Mouse (Mus musculus) cerebellum, adult 2 months (tissue): ENCODE measurements around the gene Aff4. TPM values are rescaled to one million over a fixed set of nuclear protein-coding genes. Genes with fewer than 3 reads are reported as not detected.

Experiments used
- DNase-seq, 2 experiments: peaks; one replicate each; pipeline ENCODE4 v3.0.0; 2021
- H3K27ac ChIP-seq: fragments of 200-500 bp; 2 replicates; pipeline ENCODE4 v1.5.1; 2012; ENCODE audit warnings: low read length, control low read depth, inconsistent platforms; ENCODE audit not compliant: insufficient read depth
- H3K27me3 ChIP-seq: fragments of 200-500 bp; 2 replicates; pipeline ENCODE4 v1.6.1; 2012; ENCODE audit warnings: inconsistent platforms, mild to moderate bottlenecking, low read length, moderate library complexity; ENCODE audit not compliant: control insufficient read depth, insufficient read depth
- H3K4me1 ChIP-seq: fragments of 200-500 bp; 2 replicates; pipeline ENCODE4 v1.6.1; 2011; ENCODE audit warnings: low read length; ENCODE audit not compliant: control insufficient read depth, insufficient read depth
- H3K4me3 ChIP-seq: fragments of 200-500 bp; replicated peaks from 2 replicates; pipeline ENCODE3; 2011; ENCODE audit warnings: mild to moderate bottlenecking, low read depth, low read length, control low read depth; ENCODE audit not compliant: insufficient read depth
- CTCF ChIP-seq: fragments of 200-500 bp; IDR thresholded peaks from 2 replicates; pipeline ENCODE4 v1.5.1; 2011; ENCODE audit warnings: low read depth, mild to moderate bottlenecking, control low read depth, low read length, moderate library complexity, borderline replicate concordance; ENCODE audit not compliant: insufficient read depth
- POLR2A ChIP-seq: fragments of 200-500 bp; IDR thresholded peaks from 2 replicates; pipeline ENCODE4 v1.6.1; 2011; ENCODE audit warnings: low read length, control low read depth, borderline replicate concordance; ENCODE audit not compliant: insufficient read depth
- WGBS: fragments of 180-500 bp; shearing (Covaris S2); methylation state at CpG from one replicate; pipeline ENCODE4 v1.1.7; 2018; 5-methylcytosine and 5-hydroxymethylcytosine counted together
- polyA plus RNA-seq: library from polyadenylated mRNA; depleted of rRNA; stranded (reverse); fragments of >200 nt; gene quantifications from 2 replicates; pipeline ENCODE4 v1.2.3, GENCODE M21; 2012

The Aff4 gene
- polyA plus RNA-seq, 1 experiment: 48.2 TPM

DNA sequence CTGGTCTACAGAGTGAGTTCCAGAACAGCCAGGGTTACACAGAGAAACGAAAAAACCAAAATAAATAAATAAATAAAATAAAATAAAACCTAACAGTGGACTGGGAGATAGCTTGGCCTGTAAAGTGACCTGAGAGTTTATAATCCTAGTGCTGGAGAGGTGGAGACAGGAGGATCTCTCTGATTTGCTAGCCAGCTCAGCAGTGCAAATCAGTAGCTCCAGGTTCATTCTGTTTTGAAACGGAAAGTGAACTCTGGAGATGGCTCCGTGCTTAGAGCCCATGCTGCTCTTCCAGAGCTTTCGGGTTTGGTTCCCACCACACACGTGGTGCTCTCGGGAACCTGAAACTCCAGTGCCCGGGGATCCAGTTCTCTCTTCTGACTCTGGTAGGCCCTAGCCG lies 97.4 kb downstream of the Aff4 start:
- no peak for DNase-seq
- Histone ChIP-seq H3K4me3 (no peak overlapping the region), H3K4me1 (peaks cover 20% of the 10 kb centered on the region), H3K27me3 (no peaks in the 10 kb centered on the region), H3K27ac (no peak overlapping the region)
- TF ChIP-seq CTCF (no peak), POLR2A (no peak)
- 80% methylated on average over 8 of the region's 8 CpGs for WGBS

- TF ChIP-seq CTCF (no peak), POLR2A (no peak)
- peaks cover 21% of the 10 kb centered on the region for H3K4me1 ChIP-seq
- DNase-seq: peak; percentile 95 to 96
- H3K27ac ChIP-seq: no peak overlapping the region
- WGBS: 9% methylated on average over 1 of the region's 1 CpGs
- H3K27me3 ChIP-seq: no peaks in the 10 kb centered on the region
- no peak overlapping the region for H3K4me3 ChIP-seq
These were observed 97.9 kb downstream of the Aff4 start for GRCm38 (mm10) chr11:53448529-53448928.

DNA sequence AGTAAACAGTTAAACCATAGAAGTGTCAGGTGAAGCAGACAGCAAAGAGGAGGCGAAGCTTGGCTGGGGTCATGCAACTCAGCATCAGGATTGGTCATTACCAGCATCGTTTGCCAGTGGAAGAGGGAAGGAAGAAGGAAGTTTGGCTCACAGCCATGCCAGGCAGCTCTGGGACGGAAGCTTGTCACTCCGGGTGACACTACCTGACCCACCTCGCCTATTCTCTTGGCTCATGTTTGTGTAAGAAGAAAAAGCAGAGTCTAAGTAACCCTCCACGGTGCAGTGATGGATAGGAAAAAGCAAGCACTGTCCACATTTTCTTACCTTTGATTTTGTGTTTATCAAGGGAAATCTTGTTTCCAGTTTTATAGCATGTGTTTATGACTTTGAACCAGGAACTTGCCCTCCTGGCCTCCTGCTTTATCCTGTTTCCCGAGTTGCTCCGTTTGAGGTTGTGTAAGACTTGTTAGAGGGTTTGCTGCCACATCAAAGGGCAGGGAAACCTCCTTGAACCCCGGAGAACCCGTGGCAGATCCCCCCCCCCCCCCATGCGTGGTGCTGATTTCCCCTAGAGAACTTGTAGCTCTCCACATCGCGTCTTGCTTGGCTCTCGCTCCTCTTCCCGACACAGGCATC lies 99.6 kb downstream of the Aff4 start:
- TF ChIP-seq POLR2A (no peak), CTCF (no peak)
- Histone ChIP-seq H3K4me3 (no peak overlapping the region), H3K27ac (no peak overlapping the region), H3K4me1 (peaks cover 21% of the 10 kb centered on the region), H3K27me3 (no peaks in the 10 kb centered on the region)
- no peak for DNase-seq
- WGBS: 31% methylated on average over 15 of the region's 15 CpGs

GRCm38 (mm10) chr11:53451361-53451760 lies 100.7 kb downstream of the Aff4 start:
- DNase-seq: no peak
- 90% methylated on average over 2 of the region's 2 CpGs for whole genome bisulfite sequencing
- Histone ChIP-seq H3K27me3 (no peaks in the 10 kb centered on the region), H3K27ac (no peak overlapping the region), H3K4me3 (no peak overlapping the region), H3K4me1 (peaks cover 21% of the 10 kb centered on the region)
- no peak for TF ChIP-seq POLR2A
- TF ChIP-seq CTCF: no peak

DNA sequence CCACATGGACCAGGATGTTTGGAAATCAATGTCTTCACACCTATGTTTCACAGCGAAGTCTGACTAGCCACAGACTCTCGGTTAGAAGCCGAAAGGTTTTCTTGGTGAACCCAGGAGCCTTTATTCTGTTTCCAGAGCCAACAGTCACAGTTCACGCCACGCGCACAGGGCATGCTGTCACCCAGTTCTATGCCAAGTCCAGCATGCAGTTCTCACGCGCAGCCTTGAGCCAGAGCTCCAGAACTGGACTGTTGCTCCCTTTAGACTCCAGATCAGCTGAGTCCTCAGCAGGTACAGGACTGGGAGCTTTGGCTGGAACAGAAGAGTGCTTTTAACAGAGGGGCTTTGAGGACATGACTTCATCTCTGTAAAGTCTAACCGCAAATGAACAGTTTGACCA lies 101.8 kb downstream of the Aff4 start:
- H3K27ac ChIP-seq: no peak overlapping the region
- WGBS: 24% methylated on average over 9 of the region's 9 CpGs
- H3K27me3 ChIP-seq: no peaks in the 10 kb centered on the region
- peak; percentile 62 to 79 for DNase-seq
- H3K4me3 ChIP-seq: no peak overlapping the region
- H3K4me1 ChIP-seq: peaks cover 21% of the 10 kb centered on the region
- TF ChIP-seq CTCF: no peak
- no peak for TF ChIP-seq POLR2A

- Histone ChIP-seq H3K4me1 (peaks cover 21% of the 10 kb centered on the region), H3K4me3 (no peak overlapping the region), H3K27ac (no peak overlapping the region), H3K27me3 (no peaks in the 10 kb centered on the region)
- 44% methylated on average over 5 of the region's 5 CpGs for WGBS
- no peak for DNase-seq
- TF ChIP-seq CTCF: no peak
- TF ChIP-seq POLR2A: no peak
These were observed 102.4 kb downstream of the Aff4 start for GRCm38 (mm10) chr11:53453031-53453430.

DNA sequence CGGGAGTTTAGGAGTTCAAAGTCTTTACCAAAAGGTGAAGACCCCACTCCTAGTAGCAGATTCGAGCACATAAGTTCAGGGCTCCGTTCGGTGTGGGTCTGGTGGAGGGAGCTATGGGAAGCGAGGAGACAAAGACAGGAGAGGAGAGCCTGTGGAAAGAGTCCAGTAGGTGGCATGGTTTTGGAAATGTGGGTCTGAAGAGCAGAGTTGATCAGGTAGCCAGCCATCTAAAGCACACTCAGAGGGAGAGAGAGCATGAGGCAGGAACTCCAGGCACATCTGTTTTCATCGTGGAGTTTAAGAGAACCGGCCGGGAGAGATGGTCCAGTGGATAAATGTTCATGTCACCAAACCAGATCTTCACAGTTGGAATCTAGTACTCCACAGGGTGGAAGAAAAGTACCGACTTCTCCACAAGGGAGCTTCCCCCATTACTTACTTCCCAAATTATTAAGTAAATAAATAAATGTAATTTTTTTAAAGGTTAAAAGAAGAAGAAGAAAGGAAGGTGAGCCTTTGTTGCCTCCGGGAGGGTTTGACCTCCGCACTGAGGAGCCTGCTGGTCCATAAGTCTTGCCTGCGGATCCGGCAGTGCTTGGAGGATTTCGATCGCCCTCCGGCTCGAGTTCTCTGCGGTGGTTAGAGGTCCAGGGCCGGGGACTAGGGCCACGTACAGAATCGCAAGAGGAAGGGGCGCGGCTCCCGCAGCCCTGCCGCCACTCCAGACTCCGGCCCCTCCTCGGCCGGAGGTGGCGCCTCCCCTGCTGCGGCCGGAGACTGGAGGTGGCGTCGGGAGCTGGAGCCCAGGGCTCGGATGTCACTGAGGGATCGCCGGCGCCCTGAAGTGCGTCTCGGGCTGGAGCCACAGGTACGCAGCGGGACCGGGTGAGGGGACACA lies 106.1 kb downstream of the Aff4 start, which contains the start of the genes Gm10447 and Shroom1:
Gene Gm10447, minus strand, starts transcription at position 637 of the 898 bp plus-strand sequence.
Gene Shroom1, plus strand, starts transcription at position 732 of the 898 bp plus-strand sequence.
- Histone ChIP-seq H3K4me3 (peak within 1 kb of the TSS; percentile 48), H3K27me3 (no peaks in the 10 kb centered on the region), H3K27ac (no peak within 1 kb of the TSS), H3K4me1 (peaks cover 9% of the 10 kb centered on the region)
- 9% methylated on average over 42 of the region's 42 CpGs for WGBS
- TF ChIP-seq POLR2A (no peak), CTCF (peak; percentile 31; the same call in 1 of the 2 replicates)
- DNase-seq: peak; percentile 51 to 62
